Mouse (Mus musculus): Measurements from ENCODE around the gene Gm5157. TPM values are rescaled to one million over a fixed set of nuclear protein-coding genes. Genes with fewer than 3 reads are reported as not detected.
"Not testable (repeated sequence)": the region's sequence is repeated elsewhere in the genome, so short reads cannot be mapped to it uniquely, and the experiment has no call there.

The Gm5157 gene
- total RNA-seq (2021) = not detected
- long read RNA-seq, experiment 1 = 0 reads
- long read RNA-seq, experiment 2 = 0 reads

- not testable (repeated sequence) for DNase-seq (ENCODE audit: low spot score in 2 of 2)
Measured at GRCm38 (mm10) chr7:21190323-21190722, at the start of gene Gm5157. Gene Gm5157, minus strand, starts transcription at chr7:21190423.

- not testable (repeated sequence) for DNase-seq (ENCODE audit: low spot score in 2 of 2)
Measured at GRCm38 (mm10) chr7:21161885-21162284, 28.3 kb downstream of the Gm5157 start, which contains the start of gene Vmn1r123. Gene Vmn1r123, plus strand, starts transcription at chr7:21162185.

Other genes starting within 250 kb of the Gm5157 start
- gene Vmn1r119, start 178.0 kb downstream of the Gm5157 start, total RNA-seq (2021) = not detected
- gene Vmn1r120, start 136.6 kb downstream of the Gm5157 start, total RNA-seq (2021) = not detected
- not detected for gene Vmn1r121, start 91.9 kb downstream of the Gm5157 start, total RNA-seq (2021)
- not detected for gene Vmn1r122, start 56.3 kb downstream of the Gm5157 start, total RNA-seq (2021)
- not detected for gene Vmn1r123, start 28.2 kb downstream of the Gm5157 start, total RNA-seq (2021)
- not detected for gene Vmn1r124, start 70.2 kb upstream of the Gm5157 start, total RNA-seq (2021)
- gene Vmn1r125, start 81.8 kb upstream of the Gm5157 start, total RNA-seq (2021) = not detected
- gene Vmn1r126, start 111.0 kb upstream of the Gm5157 start, total RNA-seq (2021) = not detected
- gene Vmn1r127, start 129.4 kb upstream of the Gm5157 start, total RNA-seq (2021) = not detected
- gene Vmn1r128, start 158.9 kb upstream of the Gm5157 start, total RNA-seq (2021) = not detected
- not detected for gene Vmn1r129, start 170.9 kb upstream of the Gm5157 start, total RNA-seq (2021)
- gene Gm6882, start 242.3 kb upstream of the Gm5157 start, total RNA-seq (2021) = not detected

Data from left cerebral cortex, adult 18-20 months (tissue).